Mouse (Mus musculus) lung, postnatal 0 days (tissue): ENCODE results near the gene Cd82. TPM values are rescaled to one million over a fixed set of nuclear protein-coding genes. Genes with fewer than 3 reads are reported as not detected.
A peak's percentile ranks its signal among the peaks of the same experiment; 100 is the strongest.

Experiments
- ATAC-seq: fragments of 200-750 bp; cut with Nextera tagmentation; 2 replicates; pipeline ENCODE4 v1.8.0; 2017; ENCODE audit warnings: moderate library complexity
- DNase-seq: peaks from one replicate; pipeline ENCODE4 v3.0.0-alpha.2; 2016; ENCODE audit warnings: low spot score
- H3K27ac ChIP-seq: fragments of 300-500 bp; sonication (generic); 2 replicates; pipeline ENCODE4 v1.5.1; 2014; ENCODE audit warnings: antibody characterized with exemption, mild to moderate bottlenecking, low read length, mixed read lengths
- H3K27me3 ChIP-seq: fragments of 300-500 bp; sonication (generic); replicated peaks from 2 replicates; pipeline ENCODE4 v1.6.1; 2014; ENCODE audit warnings: low read length, mixed read lengths; ENCODE audit not compliant: insufficient read depth
- H3K36me3 ChIP-seq: fragments of 300-500 bp; sonication (generic); 2 replicates; pipeline ENCODE4 v1.6.1; 2014; ENCODE audit warnings: low read length, mixed read lengths; ENCODE audit not compliant: insufficient read depth
- H3K4me1 ChIP-seq: fragments of 300-500 bp; sonication (generic); 2 replicates; pipeline ENCODE4 v1.6.1; 2014; ENCODE audit warnings: antibody characterized with exemption, low read depth, low read length, mixed read lengths; ENCODE audit not compliant: insufficient read depth
- H3K4me2 ChIP-seq: fragments of 300-500 bp; sonication (generic); replicated peaks from 2 replicates; pipeline ENCODE4 v1.6.1; 2014; ENCODE audit warnings: low read depth, mild to moderate bottlenecking, low read length, moderate library complexity, mixed read lengths
- H3K4me3 ChIP-seq: fragments of 300-500 bp; sonication (generic); 2 replicates; pipeline ENCODE4 v1.5.1; 2014; ENCODE audit warnings: low read depth, low read length
- H3K9ac ChIP-seq: fragments of 300-500 bp; sonication (generic); replicated peaks from 2 replicates; pipeline ENCODE4 v1.6.1; 2014; ENCODE audit warnings: low read depth, mild to moderate bottlenecking
- H3K9me3 ChIP-seq: fragments of 300-500 bp; sonication (generic); 2 replicates; pipeline ENCODE4 v1.6.1; 2016; ENCODE audit warnings: low read length, mixed read lengths
- CTCF ChIP-seq: IDR thresholded peaks from 2 replicates; pipeline ENCODE4 v1.5.1; 2016; ENCODE audit warnings: antibody characterized with exemption, mild to moderate bottlenecking
- EP300 ChIP-seq: IDR thresholded peaks from 2 replicates; pipeline ENCODE4 v1.6.1; 2016; ENCODE audit warnings: antibody characterized with exemption, mild to moderate bottlenecking, control low read depth
- WGBS: fragments of 180-500 bp; shearing (Covaris S2); extraction: QIAGEN DNeasy Blood & Tissue Kit; methylation state at CpG from one replicate; pipeline ENCODE4 v1.1.7; 2014; 5-methylcytosine and 5-hydroxymethylcytosine counted together
- polyA plus RNA-seq: library from polyadenylated mRNA; unstranded; fragments of >200 nt; fragmentation: Nextera tagmentation; extraction: Ambion mirVana; gene quantifications from 2 replicates; pipeline ENCODE4 v1.2.1, GENCODE M21; 2015

Gene Cd82
- polyA plus RNA-seq, 1 experiment from 2014 or later: 94.1 TPM

DNA sequence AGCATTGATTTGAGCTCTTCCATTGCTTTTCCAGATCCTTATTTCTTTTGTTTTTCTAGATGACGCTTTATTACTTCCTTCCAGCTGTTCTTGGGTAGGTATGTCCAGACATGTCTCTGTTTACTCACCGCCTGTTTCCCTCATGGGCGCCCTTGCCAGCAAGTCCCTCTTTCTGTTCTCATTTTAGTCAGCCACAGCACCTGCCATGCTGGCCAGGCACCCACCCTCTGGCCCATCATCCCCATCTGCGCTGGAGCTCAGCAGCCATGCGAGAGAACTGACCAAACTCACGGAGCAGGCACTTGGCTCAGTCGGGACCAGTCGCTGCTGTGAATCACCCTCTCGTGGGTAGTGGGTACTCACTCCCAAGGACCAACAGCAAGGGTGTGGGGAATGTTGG lies 11.0 kb upstream of the Cd82 start:
- no peak overlapping the region for H3K9ac ChIP-seq
- no peaks in the 10 kb centered on the region for H3K36me3 ChIP-seq
- no peak overlapping the region for H3K4me3 ChIP-seq
- no peak overlapping the region for H3K27ac ChIP-seq
- H3K4me2 ChIP-seq: no peak overlapping the region
- H3K27me3 ChIP-seq: 0 out of 2 replicates have a peak, but pooled peaks cover 4% of the 10 kb centered on the region
- ATAC-seq (no peak), DNase-seq (no peak)
- peaks cover 7% of the 10 kb centered on the region for H3K4me1 ChIP-seq
- 74% methylated on average over 9 of the region's 9 CpGs for WGBS
- TF ChIP-seq EP300 (no peak), CTCF (no peak)
- H3K9me3 ChIP-seq: no peaks in the 10 kb centered on the region

DNA sequence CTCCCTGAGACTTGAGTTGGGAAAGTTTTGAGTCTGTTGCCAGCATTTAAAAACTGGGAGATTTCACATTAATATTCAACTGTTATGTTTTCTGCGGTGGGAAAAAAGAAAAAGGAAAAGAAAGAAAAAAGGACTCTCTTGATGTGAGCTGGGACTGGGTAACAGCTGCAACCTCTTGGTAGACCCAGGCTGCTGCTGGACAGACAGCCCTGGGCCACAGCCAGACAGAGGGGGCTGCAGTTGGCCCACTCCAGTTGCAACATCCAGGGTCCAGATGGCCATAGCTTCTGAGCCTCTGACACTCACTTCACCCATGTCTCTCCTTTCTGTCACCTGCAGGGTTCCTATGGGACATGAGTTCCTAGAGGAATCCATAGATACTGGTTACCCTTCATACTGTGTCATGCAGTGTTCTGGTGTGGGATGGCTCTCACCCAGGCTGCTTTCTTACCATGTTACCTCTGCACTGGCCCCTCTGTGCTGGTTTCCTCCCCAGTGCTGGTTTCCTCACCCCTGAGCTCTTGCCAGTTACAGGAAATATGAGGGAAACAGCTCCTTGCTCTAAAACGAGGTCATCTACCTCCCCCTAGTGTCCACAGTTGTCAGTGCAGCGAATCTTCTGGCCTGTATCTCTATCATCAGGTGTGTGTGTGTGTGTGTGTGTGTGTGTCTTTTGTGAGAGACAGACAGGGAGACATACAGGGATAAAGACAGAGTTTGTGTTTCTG lies 8.1 kb upstream of the Cd82 start:
- peak; percentile 89 for DNase-seq
- peak; percentile 97 for TF ChIP-seq CTCF
- TF ChIP-seq EP300: no peak
- Histone ChIP-seq H3K27me3 (no peaks in the 10 kb centered on the region), H3K36me3 (no peaks in the 10 kb centered on the region), H3K9me3 (no peaks in the 10 kb centered on the region), H3K4me2 (peak overlapping the region; percentile 67), H3K9ac (no peak overlapping the region), H3K4me1 (peaks cover 7% of the 10 kb centered on the region), H3K27ac (no peak overlapping the region), H3K4me3 (peak overlapping the region; percentile 36)
- WGBS: 13% methylated on average over 3 of the region's 3 CpGs
- ATAC-seq: peak; percentile 58

DNA sequence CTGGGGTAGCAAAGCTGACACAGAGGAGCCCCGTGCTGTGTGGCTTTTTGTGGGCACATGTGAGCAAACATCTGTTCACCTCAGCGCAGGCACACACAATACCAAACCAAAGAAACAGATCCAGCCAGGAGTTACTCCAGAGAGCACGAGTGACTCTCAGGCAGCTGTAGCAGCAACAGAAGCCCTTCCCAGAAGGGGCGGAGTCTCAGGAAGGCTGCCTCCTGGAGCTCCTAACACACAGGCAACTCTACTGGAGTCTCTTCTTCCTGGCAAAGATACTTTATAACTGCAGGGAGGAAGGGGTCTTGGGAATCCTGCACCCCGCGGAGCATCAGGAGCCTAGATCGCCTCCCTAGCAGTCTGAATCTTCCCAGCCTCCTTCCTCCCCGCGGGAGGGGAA lies 7.2 kb upstream of the Cd82 start:
- H3K36me3 ChIP-seq: no peaks in the 10 kb centered on the region
- peak; percentile 75 for ATAC-seq
- peak overlapping the region; percentile 34; the same call in 1 of the 2 replicates for H3K9ac ChIP-seq
- H3K9me3 ChIP-seq: no peaks in the 10 kb centered on the region
- TF ChIP-seq CTCF: no peak
- TF ChIP-seq EP300: no peak
- H3K4me1 ChIP-seq: peaks cover 7% of the 10 kb centered on the region
- peak overlapping the region; percentile 36 for H3K4me3 ChIP-seq
- DNase-seq: peak; percentile 84
- 2% methylated on average over 9 of the region's 9 CpGs for WGBS
- peak overlapping the region; percentile 67 for H3K4me2 ChIP-seq
- peak overlapping the region; percentile 43; the same call in 1 of the 2 replicates for H3K27ac ChIP-seq
- no peaks in the 10 kb centered on the region for H3K27me3 ChIP-seq

DNA sequence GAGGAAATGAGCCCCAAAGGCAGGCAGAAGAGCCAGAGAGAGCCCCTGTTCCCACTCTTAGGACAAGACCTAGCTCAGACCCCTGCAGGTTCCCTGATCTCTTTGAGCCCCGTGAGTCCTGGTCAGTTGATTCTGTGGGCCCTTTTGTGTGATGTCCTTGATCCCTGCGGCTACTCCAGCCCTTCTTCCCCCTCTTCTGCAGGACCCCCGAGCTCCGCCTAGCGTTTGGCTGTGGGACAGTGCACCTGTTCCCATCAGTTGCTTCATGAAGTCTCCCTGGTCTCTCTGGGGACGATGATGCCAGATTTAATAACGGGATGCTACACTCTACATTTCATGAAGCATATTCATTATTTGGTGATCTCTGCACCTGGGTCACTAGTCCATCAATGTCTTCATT lies 6.2 kb upstream of the Cd82 start:
- ATAC-seq: no peak

DNA sequence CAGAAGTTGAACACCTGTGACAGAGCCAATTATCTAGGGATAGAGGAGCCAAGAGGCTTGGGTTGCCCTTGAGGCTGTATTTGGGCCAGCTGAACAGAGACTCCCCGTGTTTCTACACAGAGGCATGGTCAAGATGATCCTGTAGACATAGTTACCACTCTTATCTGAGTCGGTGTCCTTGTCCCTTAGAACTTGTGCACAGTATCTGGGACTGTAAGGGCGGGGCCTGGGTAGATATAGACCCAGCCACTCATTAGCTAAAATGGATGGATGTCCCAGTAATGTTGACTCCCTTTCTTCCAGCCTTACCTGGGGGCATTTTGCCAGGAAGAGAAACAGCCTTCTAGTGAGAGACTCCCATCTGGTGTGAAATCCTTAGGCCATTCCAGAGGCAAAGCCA lies 3.4 kb upstream of the Cd82 start:
- Histone ChIP-seq H3K4me1 (peaks cover 10% of the 10 kb centered on the region), H3K4me3 (no peak overlapping the region), H3K36me3 (no peaks in the 10 kb centered on the region), H3K4me2 (no peak overlapping the region), H3K9me3 (no peaks in the 10 kb centered on the region), H3K27ac (no peak overlapping the region), H3K9ac (no peak overlapping the region), H3K27me3 (no peaks in the 10 kb centered on the region)
- DNase-seq (no peak), ATAC-seq (no peak)
- TF ChIP-seq EP300 (no peak), CTCF (no peak)
- 76% methylated on average over 3 of the region's 3 CpGs for WGBS

More for the DNA sequence above, 6.2 kb upstream of the Cd82 start:
- no peaks in the 10 kb centered on the region for H3K36me3 ChIP-seq
- peak; percentile 75 for TF ChIP-seq CTCF
- no peak for TF ChIP-seq EP300
- no peak overlapping the region for H3K4me2 ChIP-seq
- 8% methylated on average over 7 of the region's 7 CpGs for WGBS
- H3K27me3 ChIP-seq: no peaks in the 10 kb centered on the region
- no peak overlapping the region for H3K4me3 ChIP-seq
- H3K4me1 ChIP-seq: peaks cover 7% of the 10 kb centered on the region
- H3K27ac ChIP-seq: no peak overlapping the region
- no peaks in the 10 kb centered on the region for H3K9me3 ChIP-seq
- DNase-seq: peak; percentile 50
- no peak overlapping the region for H3K9ac ChIP-seq

DNA sequence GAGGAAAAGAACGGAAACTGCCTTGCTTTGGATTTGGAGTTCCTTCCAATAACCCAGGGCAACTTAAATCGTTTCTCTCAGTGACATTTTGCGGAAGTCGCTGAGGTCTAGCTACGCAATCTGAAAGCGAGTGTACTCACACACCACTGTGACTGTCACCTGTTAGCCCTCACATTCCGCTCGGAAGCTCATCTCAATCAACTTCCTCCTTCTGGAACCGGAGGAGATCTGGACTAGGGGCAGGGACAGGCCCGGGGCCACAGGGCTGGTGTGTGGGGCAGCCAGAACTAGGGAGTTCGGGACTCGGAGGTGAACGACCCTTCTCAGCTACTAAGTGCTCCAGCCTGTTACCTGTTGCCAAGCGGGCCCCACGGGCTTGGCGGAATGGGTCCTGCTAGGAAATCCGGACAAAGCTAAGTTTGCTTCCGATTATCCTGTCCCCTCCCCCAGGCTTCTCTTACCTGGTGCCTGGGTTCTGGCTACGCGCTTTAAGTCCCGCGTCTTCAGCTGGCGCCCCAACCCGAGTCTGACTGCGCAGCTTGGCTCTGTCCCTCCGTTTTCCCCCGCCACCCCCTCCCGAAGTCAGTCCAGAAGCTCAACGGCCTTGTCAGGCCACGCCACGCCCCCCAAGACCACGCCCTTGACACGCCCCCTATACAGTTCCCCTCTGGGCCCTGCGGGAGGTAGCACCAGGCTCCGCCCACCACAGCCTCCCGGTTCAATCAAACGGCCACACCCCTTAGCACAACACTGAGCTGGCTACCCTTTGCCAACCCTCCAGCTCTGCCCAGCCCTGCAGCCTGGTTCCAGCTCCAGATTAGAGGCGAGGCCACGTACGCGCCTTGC lies 848 bp downstream of the Cd82 start:
- Histone ChIP-seq H3K36me3 (no peaks in the 10 kb centered on the region), H3K9ac (peak overlapping the region; percentile 56), H3K4me2 (peak overlapping the region; percentile 94), H3K27ac (peak overlapping the region; percentile 89), H3K4me1 (peaks cover 20% of the 10 kb centered on the region), H3K4me3 (peak overlapping the region; percentile 59), H3K27me3 (no peaks in the 10 kb centered on the region), H3K9me3 (no peaks in the 10 kb centered on the region)
- DNase-seq (peak; percentile 99), ATAC-seq (peak; percentile 97)
- 4% methylated on average over 40 of the region's 41 CpGs for WGBS
- TF ChIP-seq CTCF (no peak), EP300 (0 out of 2 replicates have a peak, but pooled peaks have one; percentile 4)
